Comparison of ENCODE assay signal across 9 mouse cellular contexts in genomic region chr4:134497986-134498731, GRCm38 (mm10). TPM values are rescaled to one million over a fixed set of nuclear protein-coding genes. Genes with fewer than 3 reads are reported as not detected.
DNase-seq lines count a peak whose midpoint lies in the region; ATAC-seq and TF ChIP-seq lines count a peak whose summit lies in the region.
"Had no signal": no experiment of that assay in that cellular context is flagged by ENCODE, and none has a peak within 500 bp of the region (broad histone marks: within the 10 kb centered on the region; RNA-seq: fewer than 3 reads in every experiment).

No protein-coding gene starts in this region.

- ATAC-seq in lung, embryonic 14.5 days (ENCODE audit: insufficient read depth) = no peak
- ATAC-seq in hindbrain, embryonic 14.5 days (ENCODE audit: low FRiP score) = peak; percentile 34; the same call in 1 of the 2 replicates
- 0 out of 2 replicates have a peak, but pooled peaks have one; percentile 22 for ATAC-seq in neural tube, embryonic 13.5 days (ENCODE audit: low read depth)

- H3K9me3 ChIP-seq in lung, embryonic 14.5 days (ENCODE audit: low read depth, low read length) = no peaks in the 10 kb centered on the region
- no peaks in the 10 kb centered on the region for H3K9me3 ChIP-seq in hindbrain, embryonic 14.5 days (ENCODE audit: control insufficient read depth, low read length)
- no peaks in the 10 kb centered on the region for H3K9me3 ChIP-seq in neural tube, embryonic 13.5 days

- TF ChIP-seq CTCF in lung, embryonic 14.5 days (IDR thresholded peaks at IDR 0.05; ENCODE audit: low read depth) = no peak
- TF ChIP-seq CTCF in thymus, adult 2 months (IDR thresholded peaks at IDR 0.05; ENCODE audit: borderline replicate concordance, control insufficient read depth, extremely low read depth, insufficient read depth, low read length, poor library complexity) = no peak

- DNase-seq in cerebellum, adult 9-10 months = peak; percentile 53
- DNase-seq in cerebellum, adult 11 months = no peak
- peak; percentile 58 for DNase-seq in lung, embryonic 14.5 days
- DNase-seq in lung, postnatal 10 days = no peak
- no peak for DNase-seq in hindbrain, embryonic 14.5 days (ENCODE audit: low spot score)
- DNase-seq in thymus, adult 2 months = no peak
- no peak for DNase-seq in kidney, adult 11 months
- DNase-seq: thymus, adult 18-20 months had no signal

- no peaks in the 10 kb centered on the region for H3K27me3 ChIP-seq in lung, embryonic 14.5 days (ENCODE audit: insufficient read depth, low read length)
- H3K27me3 ChIP-seq in hindbrain, embryonic 14.5 days (ENCODE audit: control insufficient read depth, insufficient read depth, low read length) = no peaks in the 10 kb centered on the region
- no peaks in the 10 kb centered on the region for H3K27me3 ChIP-seq in neural tube, embryonic 13.5 days
- H3K27me3 ChIP-seq in thymus, adult 2 months (ENCODE audit: control insufficient read depth, insufficient read depth, low read length) = no peaks in the 10 kb centered on the region

- H3K4me2 ChIP-seq in lung, embryonic 14.5 days = peak overlapping the region; percentile 93; the same call in 1 of the 2 replicates
- peak overlapping the region; percentile 96 for H3K4me2 ChIP-seq in hindbrain, embryonic 14.5 days (replicated peaks)
- peak overlapping the region; percentile 89 for H3K4me2 ChIP-seq in neural tube, embryonic 13.5 days

- H3K4me1 ChIP-seq in lung, embryonic 14.5 days (ENCODE audit: insufficient read depth) = peaks cover 5% of the 10 kb centered on the region; the same call in 1 of the 2 replicates
- H3K4me1 ChIP-seq in hindbrain, embryonic 14.5 days (replicated peaks; ENCODE audit: control insufficient read depth, insufficient read depth, low read length) = peaks cover 28% of the 10 kb centered on the region
- H3K4me1 ChIP-seq in neural tube, embryonic 13.5 days (replicated peaks) = peaks cover 38% of the 10 kb centered on the region
- H3K4me1 ChIP-seq in thymus, adult 2 months (replicated peaks; ENCODE audit: control insufficient read depth, insufficient read depth, low read length) = peaks cover 35% of the 10 kb centered on the region

- no peak overlapping the region for H3K9ac ChIP-seq in lung, embryonic 14.5 days
- H3K9ac ChIP-seq in hindbrain, embryonic 14.5 days = peak overlapping the region; percentile 76
- peak overlapping the region; percentile 84 for H3K9ac ChIP-seq in neural tube, embryonic 13.5 days

- no peaks in the 10 kb centered on the region for H3K36me3 ChIP-seq in lung, embryonic 14.5 days (ENCODE audit: insufficient read depth)
- no peaks in the 10 kb centered on the region; the same call in 1 of the 2 replicates for H3K36me3 ChIP-seq in hindbrain, embryonic 14.5 days (replicated peaks; ENCODE audit: control insufficient read depth, insufficient read depth)
- H3K36me3 ChIP-seq in neural tube, embryonic 13.5 days = no peaks in the 10 kb centered on the region
- no peaks in the 10 kb centered on the region for H3K36me3 ChIP-seq in thymus, adult 2 months (ENCODE audit: control insufficient read depth, insufficient read depth, low read length)

- no peak for TF ChIP-seq POLR2A in thymus, adult 2 months (IDR thresholded peaks at IDR 0.05; ENCODE audit: control insufficient read depth, extremely low read depth, insufficient read depth, low read length, poor library complexity)

- H3K4me3 ChIP-seq in lung, embryonic 14.5 days (ENCODE audit: low read depth, low read length) = no peak overlapping the region
- peak overlapping the region; percentile 47; the same call in 1 of the 2 replicates for H3K4me3 ChIP-seq in hindbrain, embryonic 14.5 days (replicated peaks; ENCODE audit: low read length)
- H3K4me3 ChIP-seq in neural tube, embryonic 13.5 days = peak overlapping the region; percentile 56
- H3K4me3 ChIP-seq in thymus, adult 2 months (ENCODE audit: control insufficient read depth, insufficient read depth, low read length) = no peak overlapping the region

- no peak overlapping the region for H3K27ac ChIP-seq in lung, embryonic 14.5 days (ENCODE audit: low read depth)
- peak overlapping the region; percentile 73 for H3K27ac ChIP-seq in hindbrain, embryonic 14.5 days
- H3K27ac ChIP-seq in neural tube, embryonic 13.5 days (replicated peaks) = peak overlapping the region; percentile 61
- H3K27ac ChIP-seq in thymus, adult 2 months (ENCODE audit: control insufficient read depth, insufficient read depth, low read length) = no peak overlapping the region

- WGBS in lung, embryonic 14.5 days = 63% methylated on average over 12 of the region's 12 CpGs
- WGBS in hindbrain, embryonic 14.5 days = 64% methylated on average over 12 of the region's 12 CpGs
- WGBS in neural tube, embryonic 13.5 days = 58% methylated on average over 12 of the region's 12 CpGs
- 84% methylated on average over 12 of the region's 12 CpGs for WGBS in thymus, adult 2 months

RNA-seq across cellular contexts. Expression of gene Paqr7, which starts 1.7 kb away (rescaled TPM):
- 1.1 TPM in 2 replicates for polyA plus RNA-seq in lung, embryonic 14.5 days (2014; fragmentation: Nextera tagmentation; extraction: Ambion mirVana)
- 11.5 and 12.4 TPM in 2 replicates for polyA plus RNA-seq in hindbrain, embryonic 14.5 days (2014; fragmentation: Nextera tagmentation; extraction: Ambion mirVana)
- polyA plus RNA-seq in neural tube, embryonic 13.5 days (2015; fragmentation: Nextera tagmentation; extraction: Ambion mirVana) = 19.5 and 23.3 TPM in 2 replicates
- 47.6 and 52.0 TPM in 2 replicates for polyA plus RNA-seq in thymus, adult 2 months (2012; rRNA removed)

RNA-seq across cellular contexts. Expression of gene Aunip, which starts 12.6 kb away (rescaled TPM):
- 9.6 and 10.7 TPM in 2 replicates for polyA plus RNA-seq in lung, embryonic 14.5 days (2014; fragmentation: Nextera tagmentation; extraction: Ambion mirVana)
- 0.40 and 0.91 TPM in 2 replicates for polyA plus RNA-seq in hindbrain, embryonic 14.5 days (2014; fragmentation: Nextera tagmentation; extraction: Ambion mirVana)
- polyA plus RNA-seq in neural tube, embryonic 13.5 days (2015; fragmentation: Nextera tagmentation; extraction: Ambion mirVana) = 2.3 TPM in 2 replicates
- 2.1 and 3.8 TPM in 2 replicates for polyA plus RNA-seq in thymus, adult 2 months (2012; rRNA removed)

RNA-seq across cellular contexts. Expression of gene Stmn1, which starts 30.0 kb away (rescaled TPM):
- 1,723 and 1,772 TPM in 2 replicates for polyA plus RNA-seq in lung, embryonic 14.5 days (2014; fragmentation: Nextera tagmentation; extraction: Ambion mirVana)
- 5,273 and 5,278 TPM in 2 replicates for polyA plus RNA-seq in hindbrain, embryonic 14.5 days (2014; fragmentation: Nextera tagmentation; extraction: Ambion mirVana)
- 6,082 and 6,118 TPM in 2 replicates for polyA plus RNA-seq in neural tube, embryonic 13.5 days (2015; fragmentation: Nextera tagmentation; extraction: Ambion mirVana)
- polyA plus RNA-seq in thymus, adult 2 months (2012; rRNA removed) = 134 and 274 TPM in 2 replicates

RNA-seq across cellular contexts. Expression of gene Mtfr1l, which starts 37.0 kb away (rescaled TPM):
- polyA plus RNA-seq in lung, embryonic 14.5 days (2014; fragmentation: Nextera tagmentation; extraction: Ambion mirVana) = 119 and 125 TPM in 2 replicates
- polyA plus RNA-seq in hindbrain, embryonic 14.5 days (2014; fragmentation: Nextera tagmentation; extraction: Ambion mirVana) = 184 and 202 TPM in 2 replicates
- polyA plus RNA-seq in neural tube, embryonic 13.5 days (2015; fragmentation: Nextera tagmentation; extraction: Ambion mirVana) = 165 and 172 TPM in 2 replicates
- 69.2 and 77.3 TPM in 2 replicates for polyA plus RNA-seq in thymus, adult 2 months (2012; rRNA removed)

RNA-seq across cellular contexts. Expression of gene Selenon, which starts 53.8 kb away (rescaled TPM):
- polyA plus RNA-seq in lung, embryonic 14.5 days (2014; fragmentation: Nextera tagmentation; extraction: Ambion mirVana) = 49.5 and 62.0 TPM in 2 replicates
- polyA plus RNA-seq in hindbrain, embryonic 14.5 days (2014; fragmentation: Nextera tagmentation; extraction: Ambion mirVana) = 10.9 and 12.8 TPM in 2 replicates
- polyA plus RNA-seq in neural tube, embryonic 13.5 days (2015; fragmentation: Nextera tagmentation; extraction: Ambion mirVana) = 11.3 and 17.1 TPM in 2 replicates
- polyA plus RNA-seq in thymus, adult 2 months (2012; rRNA removed) = 7.9 and 9.1 TPM in 2 replicates

Comparison
In these comparisons a context has a peak if more than half of its experiments do, and no peak if none do; other contexts are left out.
1. DNase-seq: peak in cerebellum, adult 9-10 months (single experiment) and lung, embryonic 14.5 days (single experiment); none in cerebellum, adult 11 months (single experiment), lung, postnatal 10 days (single experiment), hindbrain, embryonic 14.5 days (single experiment), thymus, adult 2 months (single experiment) and kidney, adult 11 months (single experiment).
2. H3K27ac ChIP-seq: peak in hindbrain, embryonic 14.5 days (single experiment) and neural tube, embryonic 13.5 days (single experiment); none in lung, embryonic 14.5 days (single experiment) and thymus, adult 2 months (single experiment).
3. H3K4me3 ChIP-seq: peak in hindbrain, embryonic 14.5 days (single experiment) and neural tube, embryonic 13.5 days (single experiment); none in lung, embryonic 14.5 days (single experiment) and thymus, adult 2 months (single experiment).
4. Peak in every context shown above with its lines, with median percentiles within 50 percentile points of each other: H3K4me2 ChIP-seq.